Mouse (Mus musculus) neural tube, embryonic 11.5 days (tissue): ENCODE results near the gene Gm49387. TPM values are rescaled to one million over a fixed set of nuclear protein-coding genes. Genes with fewer than 3 reads are reported as not detected.

Source experiments
- ATAC-seq: fragments of 200-750 bp; cut with Nextera tagmentation; 2 replicates; pipeline ENCODE4 v1.8.0; 2017; ENCODE audit warnings: moderate number of reproducible peaks, mild to moderate bottlenecking, moderate TSS enrichment, moderate library complexity; ENCODE audit not compliant: insufficient read depth, low FRiP score, low TSS enrichment
- DNase-seq: peaks from one replicate; pipeline ENCODE4 v3.0.0-alpha.2; 2015; ENCODE audit warnings: low spot score
- H3K27ac ChIP-seq: fragments of 300-500 bp; sonication (generic); 2 replicates; pipeline ENCODE4 v1.5.1; 2014; ENCODE audit warnings: low read depth, mild to moderate bottlenecking, low read length
- H3K27me3 ChIP-seq: fragments of 300-500 bp; sonication (generic); 2 replicates; pipeline ENCODE4 v1.6.1; 2014; ENCODE audit warnings: mild to moderate bottlenecking, low read length, mixed read lengths; ENCODE audit not compliant: control insufficient read depth, insufficient read depth
- H3K36me3 ChIP-seq: fragments of 300-500 bp; sonication (generic); 2 replicates; pipeline ENCODE4 v1.6.1; 2014; ENCODE audit warnings: mild to moderate bottlenecking, low read length, moderate library complexity, mixed read lengths; ENCODE audit not compliant: control insufficient read depth, insufficient read depth
- H3K4me1 ChIP-seq: fragments of 300-500 bp; sonication (generic); 2 replicates; pipeline ENCODE4 v1.6.1; 2014; ENCODE audit warnings: low read length, mixed read lengths; ENCODE audit not compliant: control insufficient read depth, insufficient read depth
- H3K4me2 ChIP-seq: fragments of 300-500 bp; sonication (generic); 2 replicates; pipeline ENCODE4 v1.6.1; 2014; ENCODE audit warnings: low read depth, mild to moderate bottlenecking, moderate library complexity
- H3K4me3 ChIP-seq: fragments of 300-500 bp; sonication (generic); 2 replicates; pipeline ENCODE4 v1.5.1; 2014; ENCODE audit warnings: low read depth, low read length
- H3K9ac ChIP-seq: fragments of 300-500 bp; sonication (generic); 2 replicates; pipeline ENCODE4 v1.6.1; 2014; ENCODE audit warnings: mild to moderate bottlenecking, low read length
- H3K9me3 ChIP-seq: fragments of 300-500 bp; sonication (generic); 2 replicates; pipeline ENCODE4 v1.6.1; 2016; ENCODE audit warnings: low read length; ENCODE audit not compliant: control insufficient read depth
- WGBS: fragments of 180-500 bp; shearing (Covaris S2); extraction: QIAGEN DNeasy Blood & Tissue Kit; methylation state at CpG from one replicate; pipeline ENCODE4 v1.1.7; 2014; 5-methylcytosine and 5-hydroxymethylcytosine counted together
- polyA plus RNA-seq: library from polyadenylated mRNA; unstranded; fragments of >200 nt; fragmentation: Nextera tagmentation; extraction: Ambion mirVana; gene quantifications from 2 replicates; pipeline ENCODE4 v1.2.1, GENCODE M21; 2014

Gm49387 gene
- polyA plus RNA-seq, 1 experiment from 2014 or later = not detected

GRCm38 (mm10) chr14:31671635-31672320 lies 31.1 kb upstream of the Gm49387 start:
- Histone ChIP-seq H3K27me3 (no peaks in the 10 kb centered on the region), H3K4me2 (no peak overlapping the region), H3K27ac (0 out of 2 replicates have a peak overlapping the region, but pooled peaks have one; percentile 14), H3K9ac (peak overlapping the region; percentile 18; the same call in 1 of the 2 replicates), H3K4me1 (peaks cover 18% of the 10 kb centered on the region), H3K4me3 (no peak overlapping the region), H3K36me3 (peaks cover 3% of the 10 kb centered on the region; the same call in 1 of the 2 replicates), H3K9me3 (no peaks in the 10 kb centered on the region)
- ATAC-seq = no peak
- no peak for DNase-seq
- WGBS = 56% methylated on average over 10 of the region's 10 CpGs

DNA sequence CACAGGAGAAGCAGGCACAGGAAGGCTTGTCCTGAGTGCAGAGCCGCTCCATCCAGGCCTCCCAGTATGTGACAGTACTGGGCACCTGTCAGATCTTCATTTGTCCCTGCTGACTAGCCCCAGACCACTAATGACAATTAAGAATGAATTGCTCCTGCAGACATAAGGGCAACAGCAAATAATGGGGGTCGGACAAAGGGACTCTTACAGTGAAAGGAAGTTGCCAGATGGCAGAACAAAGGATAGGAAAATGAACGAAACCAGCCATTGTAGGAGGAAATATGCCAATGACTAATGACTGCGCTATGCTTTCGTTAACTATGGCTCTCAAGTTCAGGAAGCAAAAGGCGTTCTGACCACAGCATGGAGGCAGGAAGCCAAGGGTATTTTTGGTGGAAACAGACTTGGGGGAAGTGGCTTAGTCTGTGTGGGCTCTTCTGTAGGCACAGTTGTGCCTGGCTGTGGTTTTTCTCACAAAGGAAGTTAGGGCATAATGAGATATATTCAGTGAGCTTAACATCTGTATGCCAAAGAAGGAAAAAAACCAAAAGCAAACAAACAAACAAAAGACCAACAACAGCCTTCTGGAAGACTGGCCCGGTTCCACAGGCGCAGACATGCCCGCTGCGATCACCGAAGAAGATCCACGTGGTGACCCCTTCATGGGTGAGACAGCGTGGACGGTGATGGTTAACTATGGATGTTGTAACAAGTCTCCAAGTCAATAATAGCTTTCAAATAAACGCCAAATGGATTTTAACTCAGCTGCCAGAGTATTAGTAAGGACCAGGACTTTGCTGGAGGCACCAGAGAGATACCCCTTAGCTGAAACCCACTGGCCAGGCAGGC lies 29.2 kb upstream of the Gm49387 start:
- Histone ChIP-seq H3K4me2 (no peak overlapping the region), H3K27me3 (no peaks in the 10 kb centered on the region), H3K9ac (peak overlapping the region; percentile 22), H3K27ac (peak overlapping the region; percentile 79), H3K4me1 (peaks cover 20% of the 10 kb centered on the region), H3K9me3 (no peaks in the 10 kb centered on the region), H3K36me3 (peaks cover 3% of the 10 kb centered on the region; the same call in 1 of the 2 replicates), H3K4me3 (no peak overlapping the region)
- peak; percentile 48 for DNase-seq
- WGBS = 65% methylated on average over 15 of the region's 15 CpGs
- peak; percentile 58 for ATAC-seq

- H3K4me2 ChIP-seq = no peak overlapping the region
Observed at GRCm38 (mm10) chr14:31669161-31669611, 28.5 kb upstream of the Gm49387 start.

GRCm38 (mm10) chr14:31668326-31668725 lies 27.6 kb upstream of the Gm49387 start:
- Histone ChIP-seq H3K9ac (no peak overlapping the region), H3K9me3 (no peaks in the 10 kb centered on the region), H3K4me3 (no peak overlapping the region), H3K27ac (no peak overlapping the region), H3K36me3 (peaks cover 3% of the 10 kb centered on the region; the same call in 1 of the 2 replicates), H3K4me2 (no peak overlapping the region), H3K27me3 (no peaks in the 10 kb centered on the region), H3K4me1 (peaks cover 24% of the 10 kb centered on the region)
- ATAC-seq = no peak
- no peak for DNase-seq
- WGBS = 89% methylated on average over 13 of the region's 13 CpGs

More at GRCm38 (mm10) chr14:31669161-31669611, 28.5 kb upstream of the Gm49387 start:
- ATAC-seq (peak; percentile 51), DNase-seq (peak; percentile 53)
- Histone ChIP-seq H3K9me3 (no peaks in the 10 kb centered on the region), H3K4me3 (no peak overlapping the region), H3K27ac (peak overlapping the region; percentile 79), H3K9ac (peak overlapping the region; percentile 22), H3K36me3 (peaks cover 3% of the 10 kb centered on the region; the same call in 1 of the 2 replicates), H3K4me1 (peaks cover 20% of the 10 kb centered on the region), H3K27me3 (no peaks in the 10 kb centered on the region)
- 65% methylated on average over 13 of the region's 13 CpGs for WGBS

DNA sequence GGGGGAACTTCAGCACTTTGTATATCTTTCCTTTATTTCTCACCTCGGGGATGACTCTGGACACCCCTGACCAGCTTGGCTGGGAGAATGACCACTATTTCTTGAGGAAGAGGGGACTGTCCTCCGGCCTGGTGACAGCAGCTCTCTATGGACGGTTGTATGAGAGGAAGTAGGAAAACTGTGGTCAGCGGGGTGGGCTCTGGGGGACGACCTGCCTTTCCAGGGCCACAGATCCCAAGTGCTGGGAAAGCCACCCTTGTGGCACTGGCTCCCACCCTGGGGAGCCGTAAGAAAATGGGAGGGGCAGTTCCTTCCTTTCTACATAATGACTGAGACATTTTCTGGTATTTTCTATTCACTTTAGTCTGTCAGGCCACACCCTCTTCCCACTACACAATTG lies 27.1 kb upstream of the Gm49387 start:
- WGBS = 85% methylated on average over 6 of the region's 6 CpGs
- ATAC-seq = no peak
- H3K27ac ChIP-seq = no peak overlapping the region
- H3K27me3 ChIP-seq = no peaks in the 10 kb centered on the region
- H3K36me3 ChIP-seq = peaks cover 3% of the 10 kb centered on the region; the same call in 1 of the 2 replicates
- H3K4me1 ChIP-seq = peaks cover 30% of the 10 kb centered on the region
- H3K9ac ChIP-seq = no peak overlapping the region
- H3K4me3 ChIP-seq = no peak overlapping the region
- H3K4me2 ChIP-seq = no peak overlapping the region
- no peaks in the 10 kb centered on the region for H3K9me3 ChIP-seq
- DNase-seq = no peak

- ATAC-seq = no peak
- H3K27me3 ChIP-seq = no peaks in the 10 kb centered on the region
Observed at GRCm38 (mm10) chr14:31666931-31667705, 26.4 kb upstream of the Gm49387 start.

DNA sequence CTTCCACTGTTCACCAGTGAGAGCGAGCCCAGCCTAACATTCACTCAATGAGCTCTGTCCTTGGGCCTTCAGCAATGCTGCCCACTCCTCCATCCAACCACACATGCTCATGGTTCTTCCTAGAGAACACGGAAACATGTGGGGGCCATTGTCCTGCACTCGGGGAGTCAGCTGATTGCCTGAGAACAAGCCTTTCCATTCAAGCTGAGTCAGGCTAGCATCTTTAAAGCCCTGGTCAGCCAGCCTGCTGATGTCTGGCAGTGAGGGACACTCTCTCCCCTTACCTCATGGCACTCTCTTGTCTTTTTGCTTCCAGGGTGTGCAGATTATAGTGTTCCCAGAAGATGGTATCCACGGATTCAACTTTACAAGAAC lies 24.9 kb upstream of the Gm49387 start:
- Histone ChIP-seq H3K27me3 (no peaks in the 10 kb centered on the region), H3K4me2 (no peak overlapping the region), H3K36me3 (peaks cover 3% of the 10 kb centered on the region; the same call in 1 of the 2 replicates), H3K4me3 (no peak overlapping the region), H3K4me1 (peaks cover 40% of the 10 kb centered on the region), H3K27ac (no peak overlapping the region), H3K9me3 (no peaks in the 10 kb centered on the region), H3K9ac (no peak overlapping the region)
- 84% methylated on average over 4 of the region's 4 CpGs for WGBS
- DNase-seq = no peak
- ATAC-seq = no peak

More at GRCm38 (mm10) chr14:31666931-31667705, 26.4 kb upstream of the Gm49387 start:
- Histone ChIP-seq H3K27ac (no peak overlapping the region), H3K4me3 (no peak overlapping the region), H3K9ac (no peak overlapping the region), H3K4me1 (peaks cover 36% of the 10 kb centered on the region), H3K36me3 (peaks cover 3% of the 10 kb centered on the region; the same call in 1 of the 2 replicates), H3K4me2 (no peak overlapping the region), H3K9me3 (no peaks in the 10 kb centered on the region)
- DNase-seq = no peak
- WGBS = 96% methylated on average over 28 of the region's 28 CpGs

DNA sequence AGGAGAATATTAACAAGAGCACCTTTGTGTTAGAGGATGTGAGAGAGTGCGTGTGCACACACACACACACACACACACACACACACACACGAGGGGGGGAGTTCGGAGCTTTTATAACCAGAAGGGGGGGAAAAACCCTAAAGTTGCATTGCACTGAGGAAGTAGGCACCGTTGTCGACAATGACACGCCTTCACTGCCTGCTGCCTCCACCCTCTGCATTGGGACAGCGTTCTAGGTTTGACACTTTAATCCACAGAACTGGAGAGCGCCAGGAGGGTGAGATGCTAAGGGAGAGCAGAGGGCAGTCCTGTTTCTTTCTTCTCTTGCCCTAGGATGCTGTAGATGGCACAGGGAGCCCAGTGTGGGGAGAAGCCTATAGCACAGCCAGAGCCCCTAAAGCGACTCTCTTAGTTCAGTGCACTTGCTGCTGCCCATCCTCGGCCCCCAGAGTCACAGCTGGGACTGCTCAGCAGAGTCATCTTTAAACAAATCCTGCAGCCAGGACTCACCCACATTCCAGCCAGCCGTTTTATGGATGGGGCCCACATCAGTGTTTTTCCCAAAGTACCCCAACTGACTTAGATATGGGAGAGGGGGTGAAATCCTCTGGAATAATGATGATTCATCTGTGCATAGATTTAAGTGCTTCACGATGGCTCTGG lies 24.4 kb upstream of the Gm49387 start:
- DNase-seq = no peak
- H3K4me1 ChIP-seq = peaks cover 39% of the 10 kb centered on the region

More for the DNA sequence above, 24.4 kb upstream of the Gm49387 start:
- Histone ChIP-seq H3K9me3 (no peaks in the 10 kb centered on the region), H3K4me2 (no peak overlapping the region), H3K27me3 (no peaks in the 10 kb centered on the region), H3K36me3 (peaks cover 3% of the 10 kb centered on the region; the same call in 1 of the 2 replicates), H3K4me3 (no peak overlapping the region), H3K9ac (no peak overlapping the region), H3K27ac (no peak overlapping the region)
- no peak for ATAC-seq
- WGBS = 73% methylated on average over 12 of the region's 12 CpGs
